Mouse (Mus musculus) limb, embryonic 13.5 days (tissue): Measurements from ENCODE around the gene Odf2l. TPM values are rescaled to one million over a fixed set of nuclear protein-coding genes. Genes with fewer than 3 reads are reported as not detected.
A peak's percentile ranks its signal among the peaks of the same experiment; 100 is the strongest.

ENCODE experiments used
- ATAC-seq: fragments of 200-750 bp; cut with Nextera tagmentation; 2 replicates; pipeline ENCODE4 v1.8.0; 2017; ENCODE audit warnings: low read depth, moderate number of reproducible peaks, moderate TSS enrichment; ENCODE audit not compliant: low FRiP score
- H3K27ac ChIP-seq: fragments of 300-500 bp; sonication (generic); 2 replicates; pipeline ENCODE4 v1.5.1; 2015; ENCODE audit warnings: inconsistent platforms, mild to moderate bottlenecking, moderate library complexity
- H3K27me3 ChIP-seq: fragments of 300-500 bp; sonication (generic); 2 replicates; pipeline ENCODE4 v1.6.1; 2015; ENCODE audit warnings: mild to moderate bottlenecking, inconsistent platforms
- H3K36me3 ChIP-seq: fragments of 300-500 bp; sonication (generic); 2 replicates; pipeline ENCODE4 v1.6.1; 2015; ENCODE audit warnings: inconsistent platforms, mild to moderate bottlenecking, moderate library complexity
- H3K4me1 ChIP-seq: fragments of 300-500 bp; sonication (generic); 2 replicates; pipeline ENCODE4 v1.6.1; 2015; ENCODE audit warnings: inconsistent platforms
- H3K4me2 ChIP-seq: fragments of 300-500 bp; sonication (generic); replicated peaks from 2 replicates; pipeline ENCODE4 v1.6.1; 2015; ENCODE audit warnings: inconsistent platforms, mild to moderate bottlenecking, moderate library complexity
- H3K4me3 ChIP-seq: fragments of 300-500 bp; sonication (generic); 2 replicates; pipeline ENCODE4 v1.5.1; 2015; ENCODE audit warnings: moderate library complexity, mild to moderate bottlenecking, inconsistent platforms
- H3K9ac ChIP-seq: fragments of 300-500 bp; sonication (generic); 2 replicates; pipeline ENCODE4 v1.6.1; 2015; ENCODE audit warnings: mild to moderate bottlenecking, inconsistent platforms
- H3K9me3 ChIP-seq: fragments of 300-500 bp; sonication (generic); 2 replicates; pipeline ENCODE4 v1.6.1; 2016; ENCODE audit warnings: inconsistent platforms
- WGBS: fragments of 180-500 bp; shearing (Covaris S2); methylation state at CpG from one replicate; pipeline ENCODE4 v1.1.7; 2015; 5-methylcytosine and 5-hydroxymethylcytosine counted together
- polyA plus RNA-seq: library from polyadenylated mRNA; unstranded; fragments of >200 nt; fragmentation: Nextera tagmentation; extraction: Ambion mirVana; gene quantifications from 2 replicates; pipeline ENCODE4 v1.2.1, GENCODE M21; 2015

Odf2l gene
- polyA plus RNA-seq, 1 experiment from 2014 or later, result 17.8 TPM

DNA sequence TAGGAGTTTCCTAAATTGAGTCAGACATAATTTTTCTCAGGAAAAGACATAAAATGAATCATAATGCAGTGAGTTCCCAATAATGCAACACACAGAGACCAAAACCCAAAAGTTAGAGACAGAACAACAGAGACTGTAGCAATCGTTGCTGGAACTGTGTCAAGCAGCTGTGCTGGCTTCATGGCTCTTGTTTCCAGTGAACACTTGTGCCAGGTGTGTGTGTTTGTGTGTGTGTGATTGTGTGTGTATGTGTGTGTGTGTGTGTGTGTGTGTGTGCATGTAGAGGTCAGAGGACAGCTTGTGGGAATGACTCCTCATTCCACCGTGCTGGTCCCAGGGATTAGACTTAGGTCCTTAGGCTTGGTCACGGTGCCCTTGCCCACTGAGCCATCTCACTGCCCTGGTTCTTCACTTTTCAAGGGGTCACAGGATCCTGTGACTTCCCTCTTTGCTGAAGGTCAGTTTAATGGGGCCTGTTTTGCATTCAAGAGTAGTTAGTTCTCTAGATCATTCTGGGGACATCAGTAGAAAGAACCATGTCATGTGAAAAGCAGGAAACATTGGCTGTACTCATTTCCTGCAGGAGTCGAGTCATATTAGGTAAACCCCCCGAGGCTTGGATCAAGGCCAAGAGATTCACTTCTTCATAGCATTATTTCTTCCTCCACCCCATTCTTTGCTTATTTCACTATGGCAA lies 13.2 kb upstream of the Odf2l start:
- no peaks in the 10 kb centered on the region for H3K27me3 ChIP-seq
- 66% methylated on average over 5 of the region's 5 CpGs for WGBS

DNA sequence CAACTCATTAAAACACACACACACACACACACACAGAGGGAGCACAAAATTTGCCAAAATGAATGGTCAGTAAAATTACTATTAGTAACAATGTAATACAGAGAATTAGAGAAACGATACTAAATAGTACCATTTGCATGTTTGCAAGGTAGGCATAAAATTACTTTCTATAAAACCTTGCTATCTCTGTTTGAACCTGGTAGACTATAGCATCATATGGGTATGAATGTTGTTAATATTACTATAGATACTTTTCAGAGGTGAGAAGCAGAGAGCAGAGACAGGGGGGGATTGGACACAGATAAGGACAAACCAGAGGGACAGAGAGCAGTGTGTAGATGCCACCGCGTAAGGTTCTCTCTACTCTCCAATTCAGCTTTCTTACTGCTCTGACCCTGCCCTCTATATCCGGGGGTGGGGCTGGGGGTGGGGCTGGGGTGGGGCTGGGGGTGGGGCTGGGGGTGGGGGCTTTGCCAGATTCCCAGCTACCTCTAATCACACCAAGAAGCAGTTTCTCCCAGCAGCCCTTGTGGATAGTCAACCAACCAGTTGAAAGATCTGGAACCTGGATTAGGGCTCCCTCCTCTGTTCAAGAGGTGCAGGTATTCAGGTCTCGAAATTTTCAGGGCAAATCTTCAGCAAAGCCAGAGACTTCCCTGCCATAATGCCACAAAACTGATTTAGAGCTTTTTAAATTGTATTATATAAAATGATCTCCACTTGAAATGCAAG lies 12.4 kb upstream of the Odf2l start:
- Histone ChIP-seq H3K36me3 (no peaks in the 10 kb centered on the region), H3K9ac (no peak overlapping the region), H3K27me3 (no peaks in the 10 kb centered on the region), H3K4me1 (no peaks in the 10 kb centered on the region), H3K9me3 (no peaks in the 10 kb centered on the region), H3K4me3 (no peak overlapping the region), H3K27ac (no peak overlapping the region), H3K4me2 (no peak overlapping the region)
- no peak for ATAC-seq
- 74% methylated on average over 5 of the region's 5 CpGs for WGBS

More for the DNA sequence above, 13.2 kb upstream of the Odf2l start:
- no peak overlapping the region for H3K9ac ChIP-seq
- H3K9me3 ChIP-seq, result no peaks in the 10 kb centered on the region
- H3K36me3 ChIP-seq, result no peaks in the 10 kb centered on the region
- no peak; the same call in 1 of the 2 replicates for ATAC-seq
- H3K4me1 ChIP-seq, result no peaks in the 10 kb centered on the region
- no peak overlapping the region for H3K4me3 ChIP-seq
- no peak overlapping the region for H3K4me2 ChIP-seq
- H3K27ac ChIP-seq, result no peak overlapping the region

DNA sequence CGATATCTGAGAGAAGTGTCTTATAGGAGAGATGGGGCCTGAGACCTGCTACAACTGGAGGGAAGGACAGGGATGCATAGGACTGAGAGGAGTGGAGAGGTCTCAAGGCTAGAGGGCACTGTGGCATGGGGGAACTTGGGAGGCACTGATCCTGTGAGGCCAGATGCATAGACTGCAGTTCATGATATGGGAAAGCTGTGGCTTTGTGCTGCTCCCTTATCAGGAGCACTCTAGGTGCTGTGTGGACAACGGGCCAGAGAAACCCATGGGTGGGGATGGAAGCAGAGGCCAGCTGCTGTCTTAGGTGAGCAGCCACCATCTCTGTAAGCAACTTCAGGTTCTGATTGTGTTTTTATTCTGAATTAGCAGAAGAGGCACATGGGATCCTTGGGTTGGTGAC lies 3.2 kb upstream of the Odf2l start:
- Histone ChIP-seq H3K4me1 (peaks cover 14% of the 10 kb centered on the region), H3K9ac (no peak overlapping the region)

DNA sequence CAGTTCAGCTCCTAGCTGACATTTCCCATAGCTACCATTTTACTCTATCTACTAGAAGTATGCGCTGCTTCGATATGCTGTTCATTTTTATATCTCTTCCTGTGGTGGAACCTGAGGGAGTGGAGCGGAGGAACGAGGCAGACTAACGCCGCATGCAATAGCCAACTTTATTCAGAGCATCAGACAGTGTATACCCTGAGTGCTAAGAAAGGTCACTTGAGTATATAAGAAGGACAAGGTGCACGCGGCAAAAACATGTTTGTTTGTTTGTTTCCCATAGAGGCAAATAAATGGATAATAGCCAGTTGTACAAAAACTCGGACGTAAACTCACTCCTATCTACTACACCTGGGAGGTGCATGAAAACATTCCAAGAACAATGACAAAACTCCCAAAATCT lies 751 bp upstream of the Odf2l start:
- Histone ChIP-seq H3K36me3 (no peaks in the 10 kb centered on the region), H3K4me2 (peak overlapping the region; percentile 69), H3K27ac (peak overlapping the region; percentile 89), H3K27me3 (no peaks in the 10 kb centered on the region), H3K4me3 (peak overlapping the region; percentile 71), H3K9ac (peak overlapping the region; percentile 66), H3K9me3 (no peaks in the 10 kb centered on the region), H3K4me1 (peaks cover 14% of the 10 kb centered on the region)
- 86% methylated on average over 10 of the region's 10 CpGs for WGBS
- ATAC-seq, result no peak

More for the DNA sequence above, 3.2 kb upstream of the Odf2l start:
- H3K4me3 ChIP-seq, result no peak overlapping the region
- H3K27me3 ChIP-seq, result no peaks in the 10 kb centered on the region
- H3K27ac ChIP-seq, result no peak overlapping the region
- no peak for ATAC-seq
- no peak overlapping the region for H3K4me2 ChIP-seq
- no peaks in the 10 kb centered on the region for H3K9me3 ChIP-seq
- no peaks in the 10 kb centered on the region for H3K36me3 ChIP-seq
- 96% methylated on average over 2 of the region's 2 CpGs for WGBS

DNA sequence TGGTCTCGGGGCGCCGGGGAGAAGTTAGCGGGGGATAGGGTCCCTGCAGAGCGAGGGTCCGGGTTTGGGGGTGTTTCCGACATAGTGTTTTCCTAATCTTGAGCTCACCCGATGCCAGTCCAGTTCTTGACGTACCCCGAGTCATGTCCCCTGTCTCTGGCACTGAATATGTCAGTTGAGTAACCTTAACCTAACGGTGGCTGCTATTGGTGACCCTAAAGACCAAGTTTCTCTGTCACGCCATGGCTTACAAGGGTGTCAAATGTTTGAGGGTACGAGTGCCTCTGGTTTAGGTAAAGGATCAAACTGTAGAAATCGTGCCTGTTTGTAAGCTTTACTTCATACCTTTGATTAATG lies 592 bp downstream of the Odf2l start:
- H3K27ac ChIP-seq, result peak overlapping the region; percentile 97
- H3K4me1 ChIP-seq, result peaks cover 14% of the 10 kb centered on the region
- H3K4me2 ChIP-seq, result peak overlapping the region; percentile 69
- WGBS, result 3% methylated on average over 14 of the region's 14 CpGs
- H3K4me3 ChIP-seq, result peak overlapping the region; percentile 71
- H3K27me3 ChIP-seq, result no peaks in the 10 kb centered on the region
- H3K36me3 ChIP-seq, result no peaks in the 10 kb centered on the region
- peak overlapping the region; percentile 87 for H3K9ac ChIP-seq
- no peaks in the 10 kb centered on the region for H3K9me3 ChIP-seq
- ATAC-seq, result no peak

DNA sequence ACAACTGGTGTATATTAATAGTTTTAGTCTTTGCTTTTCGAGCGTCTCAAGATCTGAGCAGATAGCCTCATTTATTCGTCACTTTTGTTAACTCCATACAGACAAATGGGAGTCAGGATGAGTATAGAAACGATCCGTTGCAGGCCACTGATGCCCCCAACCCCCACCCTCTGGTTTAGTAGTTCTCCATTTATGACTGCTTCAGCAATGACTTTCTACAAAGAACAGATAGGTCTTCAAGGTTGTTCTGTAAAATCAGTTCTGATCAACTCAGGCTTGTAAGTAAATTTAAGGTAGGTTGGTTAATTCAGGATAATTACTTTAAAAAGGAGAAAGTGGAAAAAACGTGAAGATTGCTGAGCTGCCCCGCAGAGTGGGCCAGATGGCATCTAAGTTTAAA lies 1.0 kb downstream of the Odf2l start:
- Histone ChIP-seq H3K27ac (no peak overlapping the region), H3K9me3 (no peaks in the 10 kb centered on the region), H3K36me3 (no peaks in the 10 kb centered on the region), H3K4me2 (peak overlapping the region; percentile 69), H3K4me3 (peak overlapping the region; percentile 71), H3K4me1 (peaks cover 14% of the 10 kb centered on the region), H3K9ac (peak overlapping the region; percentile 87; the same call in 1 of the 2 replicates), H3K27me3 (no peaks in the 10 kb centered on the region)
- WGBS, result 75% methylated on average over 7 of the region's 7 CpGs
- no peak for ATAC-seq

DNA sequence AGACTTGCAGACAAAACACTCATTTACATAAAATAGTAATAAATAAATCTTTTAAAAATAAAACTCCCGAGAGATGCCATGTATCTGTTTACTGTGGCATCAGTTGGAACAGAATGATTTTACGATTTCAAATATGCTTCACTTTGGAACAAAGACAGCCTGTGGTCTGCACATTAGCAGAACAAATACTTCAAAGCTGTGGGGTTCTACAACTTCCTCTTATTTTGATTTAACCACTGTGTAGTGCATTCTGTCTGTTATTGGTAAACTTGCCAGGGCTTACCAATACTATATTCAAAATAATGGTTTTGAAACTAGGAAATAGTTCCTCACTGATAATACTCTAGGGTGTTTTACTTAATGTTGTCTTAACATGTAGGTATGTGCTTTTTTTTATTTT lies 8.2 kb downstream of the Odf2l start:
- no peak overlapping the region for H3K9ac ChIP-seq
- H3K4me3 ChIP-seq, result no peak overlapping the region
- WGBS, result 91% methylated on average over 2 of the region's 2 CpGs
- no peaks in the 10 kb centered on the region for H3K27me3 ChIP-seq
- no peak overlapping the region for H3K27ac ChIP-seq
- no peaks in the 10 kb centered on the region for H3K9me3 ChIP-seq
- H3K4me2 ChIP-seq, result no peak overlapping the region
- peaks cover 26% of the 10 kb centered on the region for H3K36me3 ChIP-seq
- ATAC-seq, result no peak
- no peaks in the 10 kb centered on the region for H3K4me1 ChIP-seq

DNA sequence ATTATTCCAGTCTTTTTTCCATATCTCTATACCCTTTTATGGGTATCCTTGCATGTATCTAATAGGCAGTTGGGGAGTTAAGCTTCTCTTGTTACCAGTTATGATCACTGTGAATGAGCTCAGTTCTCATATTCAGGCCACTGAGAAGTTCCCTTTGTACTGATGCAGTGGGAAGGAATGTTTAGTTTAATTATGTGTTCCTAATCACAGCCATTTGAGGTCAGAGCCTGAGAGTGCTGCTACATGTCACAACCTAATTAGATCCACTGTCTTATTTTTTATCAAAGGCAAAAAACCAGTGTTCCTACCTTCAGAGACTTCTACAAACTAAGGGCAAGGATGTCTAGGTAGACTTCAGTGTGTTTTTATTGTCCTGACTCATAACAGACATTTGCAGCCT lies 11.0 kb downstream of the Odf2l start:
- H3K27me3 ChIP-seq, result no peaks in the 10 kb centered on the region
- H3K4me1 ChIP-seq, result no peaks in the 10 kb centered on the region
- H3K4me3 ChIP-seq, result no peak overlapping the region
- peaks cover 40% of the 10 kb centered on the region for H3K36me3 ChIP-seq
- H3K27ac ChIP-seq, result no peak overlapping the region
- ATAC-seq, result no peak
- H3K4me2 ChIP-seq, result no peak overlapping the region
- no peak overlapping the region for H3K9ac ChIP-seq
- no peaks in the 10 kb centered on the region for H3K9me3 ChIP-seq

DNA sequence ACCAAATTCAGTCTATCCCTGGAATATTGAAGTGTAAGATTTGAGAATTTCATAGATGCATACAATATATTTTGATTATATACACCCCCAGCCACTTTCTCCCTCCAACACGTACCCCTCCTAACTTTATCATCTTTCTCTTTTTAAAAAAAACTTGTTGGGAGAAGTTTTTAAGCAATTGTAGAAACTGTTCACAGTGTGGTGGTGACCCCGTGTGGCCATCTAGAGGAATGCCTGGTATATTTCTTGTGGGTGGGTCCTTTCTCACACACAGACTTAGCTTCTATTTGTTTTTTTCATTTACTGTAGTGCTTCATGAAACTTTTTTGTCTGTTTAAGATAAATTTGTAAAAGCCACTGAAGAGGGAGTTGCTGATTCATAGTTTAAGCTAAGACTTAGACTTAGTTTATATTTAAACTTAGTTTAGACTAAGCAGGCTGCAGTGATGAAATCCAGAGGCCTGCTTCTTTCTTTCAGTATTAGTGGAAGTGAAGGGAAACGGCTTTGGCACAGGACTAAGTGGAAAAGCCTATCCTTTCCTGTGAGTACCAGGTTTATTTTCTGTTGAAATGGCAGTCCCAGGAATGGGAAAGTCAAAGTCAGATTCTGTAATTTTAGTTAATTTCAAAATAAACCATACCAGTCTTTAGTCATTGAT lies 13.0 kb downstream of the Odf2l start:
- ATAC-seq, result peak; percentile 48; the same call in 1 of the 2 replicates
- H3K9ac ChIP-seq, result no peak overlapping the region
- no peaks in the 10 kb centered on the region for H3K4me1 ChIP-seq
- no peaks in the 10 kb centered on the region for H3K9me3 ChIP-seq
- peaks cover 40% of the 10 kb centered on the region for H3K36me3 ChIP-seq
- WGBS, result 33% methylated on average over 3 of the region's 3 CpGs
- H3K27me3 ChIP-seq, result no peaks in the 10 kb centered on the region
- H3K27ac ChIP-seq, result no peak overlapping the region
- H3K4me2 ChIP-seq, result no peak overlapping the region
- H3K4me3 ChIP-seq, result no peak overlapping the region

DNA sequence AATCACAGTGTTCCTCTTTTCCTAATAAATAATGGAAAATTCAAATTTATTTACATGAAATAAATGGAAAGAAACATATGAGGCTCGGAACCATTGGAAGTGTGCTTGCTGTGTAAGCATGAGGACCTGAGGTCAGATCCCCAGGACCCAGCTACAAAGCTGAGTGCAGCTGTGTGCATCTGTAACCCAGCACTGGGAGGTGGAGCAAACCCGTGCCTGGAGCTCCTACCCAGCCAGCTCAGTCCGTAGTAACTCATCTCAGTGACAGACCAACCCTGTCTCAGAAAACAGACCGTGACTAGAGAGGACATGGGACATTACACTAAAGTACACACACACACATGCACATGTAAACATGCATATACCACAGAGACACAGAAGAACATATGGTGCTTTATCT lies 21.8 kb downstream of the Odf2l start:
- no peaks in the 10 kb centered on the region for H3K4me1 ChIP-seq

DNA sequence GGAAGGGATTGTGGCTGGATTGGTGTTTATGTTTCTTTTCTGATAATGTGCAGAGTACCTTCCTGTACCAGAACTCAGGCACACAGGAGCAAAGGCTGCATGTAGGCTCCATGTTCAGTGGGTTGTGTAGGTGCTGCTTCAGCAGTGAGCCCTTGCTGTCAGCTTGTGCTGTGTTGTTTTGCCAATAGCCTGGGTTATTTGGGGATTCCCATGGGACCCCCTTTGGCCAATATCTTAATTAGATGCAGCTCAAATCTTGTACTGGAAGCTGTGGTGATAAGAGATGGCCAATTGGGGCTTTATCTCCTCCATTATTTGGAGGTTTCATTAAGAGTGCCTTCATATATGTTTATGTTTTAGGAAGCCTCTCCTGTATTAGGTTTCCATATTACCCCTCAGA lies 24.5 kb downstream of the Odf2l start:
- Histone ChIP-seq H3K4me1 (no peaks in the 10 kb centered on the region), H3K9me3 (no peaks in the 10 kb centered on the region), H3K36me3 (peaks cover 16% of the 10 kb centered on the region), H3K4me2 (no peak overlapping the region), H3K27me3 (no peaks in the 10 kb centered on the region), H3K4me3 (no peak overlapping the region), H3K27ac (no peak overlapping the region), H3K9ac (no peak overlapping the region)
- ATAC-seq, result no peak

More for the DNA sequence above, 21.8 kb downstream of the Odf2l start:
- no peaks in the 10 kb centered on the region for H3K27me3 ChIP-seq
- no peak overlapping the region for H3K27ac ChIP-seq
- peaks cover 11% of the 10 kb centered on the region; the same call in 1 of the 2 replicates for H3K36me3 ChIP-seq
- no peak for ATAC-seq
- H3K9me3 ChIP-seq, result no peaks in the 10 kb centered on the region
- H3K4me2 ChIP-seq, result no peak overlapping the region
- WGBS, result 86% methylated on average over 4 of the region's 4 CpGs
- no peak overlapping the region for H3K4me3 ChIP-seq
- H3K9ac ChIP-seq, result no peak overlapping the region

DNA sequence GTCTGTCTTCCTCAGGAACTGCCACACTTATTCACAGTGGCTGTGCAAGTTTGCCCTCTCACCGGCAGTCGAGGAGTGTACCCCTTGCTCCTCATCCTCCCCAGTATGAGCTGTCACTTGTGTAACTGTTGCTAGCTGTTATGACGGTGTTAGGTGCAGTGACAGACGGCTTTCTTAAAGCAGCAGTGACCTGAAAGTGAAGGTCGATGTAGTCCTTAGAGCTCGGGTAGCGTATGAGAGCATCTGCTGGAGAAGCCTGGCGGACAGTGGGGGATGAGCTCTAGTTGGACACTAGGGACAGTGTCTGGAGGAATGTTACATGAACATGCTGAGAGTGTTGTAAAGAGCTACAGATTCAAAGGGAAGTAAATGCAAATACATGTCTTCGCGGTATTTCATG lies 25.5 kb downstream of the Odf2l start:
- Histone ChIP-seq H3K9ac (no peak overlapping the region), H3K27ac (no peak overlapping the region), H3K4me1 (no peaks in the 10 kb centered on the region), H3K4me3 (no peak overlapping the region), H3K36me3 (peaks cover 11% of the 10 kb centered on the region), H3K4me2 (no peak overlapping the region), H3K9me3 (no peaks in the 10 kb centered on the region), H3K27me3 (no peaks in the 10 kb centered on the region)
- no peak for ATAC-seq
- WGBS, result 88% methylated on average over 10 of the region's 10 CpGs
